Mouse (Mus musculus) hindbrain, postnatal 0 days (tissue): ENCODE data around the gene Gm10134. TPM values are rescaled to one million over a fixed set of nuclear protein-coding genes. Genes with fewer than 3 reads are reported as not detected.

Experiments
- ATAC-seq: fragments of 200-750 bp; cut with Nextera tagmentation; 2 replicates; pipeline ENCODE4 v1.8.0; 2017; ENCODE audit warnings: mild to moderate bottlenecking, moderate TSS enrichment, moderate library complexity
- DNase-seq: peaks from one replicate; pipeline ENCODE4 v3.0.0-alpha.2; 2015; ENCODE audit warnings: low spot score
- H3K27ac ChIP-seq: fragments of 300-500 bp; sonication (generic); 2 replicates; pipeline ENCODE4 v1.5.1; 2014; ENCODE audit warnings: mild to moderate bottlenecking
- H3K27me3 ChIP-seq: fragments of 300-500 bp; sonication (generic); 2 replicates; pipeline ENCODE4 v1.6.1; 2014; ENCODE audit warnings: low read length, mixed read lengths; ENCODE audit not compliant: insufficient read depth
- H3K36me3 ChIP-seq: fragments of 300-500 bp; sonication (generic); 2 replicates; pipeline ENCODE4 v1.6.1; 2014; ENCODE audit warnings: low read length, mixed read lengths; ENCODE audit not compliant: insufficient read depth
- H3K4me1 ChIP-seq: fragments of 300-500 bp; sonication (generic); 2 replicates; pipeline ENCODE4 v1.6.1; 2014; ENCODE audit warnings: antibody characterized with exemption, low read length, mixed read lengths; ENCODE audit not compliant: insufficient read depth
- H3K4me2 ChIP-seq: fragments of 300-500 bp; sonication (generic); 2 replicates; pipeline ENCODE4 v1.6.1; 2014; ENCODE audit warnings: low read depth, mild to moderate bottlenecking, low read length, moderate library complexity, mixed read lengths
- H3K4me3 ChIP-seq: fragments of 300-500 bp; sonication (generic); 2 replicates; pipeline ENCODE4 v1.5.1; 2014; ENCODE audit warnings: low read length
- H3K9ac ChIP-seq: fragments of 300-500 bp; sonication (generic); replicated peaks from 2 replicates; pipeline ENCODE4 v1.6.1; 2014; ENCODE audit warnings: mild to moderate bottlenecking, low read length, moderate library complexity, mixed read lengths
- H3K9me3 ChIP-seq: fragments of 300-500 bp; sonication (generic); 2 replicates; pipeline ENCODE4 v1.6.1; 2016; ENCODE audit warnings: low read length, mixed read lengths
- CTCF ChIP-seq: IDR thresholded peaks from 2 replicates; pipeline ENCODE4 v1.5.1; 2016; ENCODE audit warnings: antibody characterized with exemption, control low read depth, low read depth
- WGBS: fragments of 180-500 bp; shearing (Covaris S2); extraction: QIAGEN DNeasy Blood & Tissue Kit; methylation state at CpG from one replicate; pipeline ENCODE4 v1.1.7; 2014; 5-methylcytosine and 5-hydroxymethylcytosine counted together
- polyA plus RNA-seq: library from polyadenylated mRNA; unstranded; fragments of >200 nt; fragmentation: Nextera tagmentation; extraction: Ambion mirVana; gene quantifications from 2 replicates; pipeline ENCODE4 v1.2.1, GENCODE M21; 2015
- total RNA-seq: library from RNA; depleted of rRNA; stranded (reverse); fragments of >200 nt; gene quantifications from 2 replicates; pipeline ENCODE4 v1.2.3, GENCODE M21; 2014; rRNA removed

Gene Gm10134
- total and polyA plus RNA-seq, 2 experiments from 2014 or later = 4.8 TPM; not detected in 1

GRCm38 (mm10) chr2:28547237-28548172 lies 41.6 kb downstream of the Gm10134 start:
- H3K4me3 ChIP-seq = no peak overlapping the region
- no peaks in the 10 kb centered on the region for H3K4me1 ChIP-seq
- DNase-seq = peak; percentile 87
- no peaks in the 10 kb centered on the region for H3K9me3 ChIP-seq
- H3K27me3 ChIP-seq = no peaks in the 10 kb centered on the region
- H3K27ac ChIP-seq = peak overlapping the region; percentile 62; the same call in 1 of the 2 replicates
- H3K4me2 ChIP-seq = no peak overlapping the region
- 52% methylated on average over 11 of the region's 11 CpGs for WGBS
- H3K36me3 ChIP-seq = peaks cover 85% of the 10 kb centered on the region
- peak; percentile 98 for TF ChIP-seq CTCF
- peak; percentile 41 for ATAC-seq
- H3K9ac ChIP-seq = no peak overlapping the region

- H3K36me3 ChIP-seq = peaks cover 87% of the 10 kb centered on the region
- no peaks in the 10 kb centered on the region for H3K4me1 ChIP-seq
- no peaks in the 10 kb centered on the region for H3K27me3 ChIP-seq
- H3K4me2 ChIP-seq = no peak overlapping the region
- H3K27ac ChIP-seq = no peak overlapping the region
- H3K9me3 ChIP-seq = no peaks in the 10 kb centered on the region
- no peak for TF ChIP-seq CTCF
- H3K4me3 ChIP-seq = no peak overlapping the region
- 89% methylated on average over 13 of the region's 13 CpGs for WGBS
- DNase-seq (no peak), ATAC-seq (no peak)
- H3K9ac ChIP-seq = no peak overlapping the region
These were observed 43.3 kb downstream of the Gm10134 start for GRCm38 (mm10) chr2:28549157-28549556.

- TF ChIP-seq CTCF = no peak
- Histone ChIP-seq H3K4me1 (no peaks in the 10 kb centered on the region), H3K4me3 (no peak overlapping the region), H3K4me2 (no peak overlapping the region), H3K27ac (no peak overlapping the region), H3K27me3 (no peaks in the 10 kb centered on the region), H3K9ac (no peak overlapping the region), H3K36me3 (peaks cover 63% of the 10 kb centered on the region), H3K9me3 (no peaks in the 10 kb centered on the region)
- DNase-seq (no peak), ATAC-seq (no peak)
- 78% methylated on average over 5 of the region's 5 CpGs for WGBS
These were observed 46.4 kb downstream of the Gm10134 start for GRCm38 (mm10) chr2:28552301-28552700.

Other genes starting within 250 kb of the Gm10134 start
- 58.8 and 78.7 TPM in 2 replicates for gene Ppp1r26, start 59.3 kb upstream of the Gm10134 start, total RNA-seq
- gene Ppp1r26, start 59.3 kb upstream of the Gm10134 start, polyA plus RNA-seq = 10.4 and 11.2 TPM in 2 replicates
- gene 1700007K13Rik, start 39.8 kb upstream of the Gm10134 start, total RNA-seq = 2.8 and 8.6 TPM in 2 replicates
- 6.1 and 7.1 TPM in 2 replicates for gene 1700007K13Rik, start 39.8 kb upstream of the Gm10134 start, polyA plus RNA-seq
- 31.5 and 33.0 TPM in 2 replicates for gene Mrps2, start 38.0 kb upstream of the Gm10134 start, total RNA-seq
- 39.2 and 42.6 TPM in 2 replicates for gene Mrps2, start 38.0 kb upstream of the Gm10134 start, polyA plus RNA-seq
- gene Gbgt1, start 9.2 kb upstream of the Gm10134 start, total RNA-seq = 3.7 and 8.2 TPM in 2 replicates
- gene Gbgt1, start 9.2 kb upstream of the Gm10134 start, polyA plus RNA-seq = 1.5 and 1.7 TPM in 2 replicates
- gene Ralgds, start 7.0 kb downstream of the Gm10134 start, total RNA-seq = 263 and 266 TPM in 2 replicates
- gene Ralgds, start 7.0 kb downstream of the Gm10134 start, polyA plus RNA-seq = 74.6 and 76.8 TPM in 2 replicates
- gene Cel, start 57.3 kb downstream of the Gm10134 start, total RNA-seq = not detected in 2 replicates
- gene Cel, start 57.3 kb downstream of the Gm10134 start, polyA plus RNA-seq = not detected in 2 replicates
- 23.1 and 28.4 TPM in 2 replicates for gene Gtf3c5, start 77.7 kb downstream of the Gm10134 start, total RNA-seq
- gene Gtf3c5, start 77.7 kb downstream of the Gm10134 start, polyA plus RNA-seq = 27.4 and 29.5 TPM in 2 replicates
- gene Gfi1b, start 115.9 kb downstream of the Gm10134 start, total RNA-seq = not detected in 2 replicates
- not detected in 2 replicates for gene Gfi1b, start 115.9 kb downstream of the Gm10134 start, polyA plus RNA-seq
- gene Tsc1, start 135.1 kb downstream of the Gm10134 start, total RNA-seq = 33.9 and 42.3 TPM in 2 replicates
- gene Tsc1, start 135.1 kb downstream of the Gm10134 start, polyA plus RNA-seq = 20.0 and 22.7 TPM in 2 replicates
- gene Spaca9, start 193.6 kb downstream of the Gm10134 start, total RNA-seq = 0.89 TPM in 1 of 2 replicates, not detected in the other
- gene Spaca9, start 193.6 kb downstream of the Gm10134 start, polyA plus RNA-seq = 2.9 and 3.7 TPM in 2 replicates
- 0.58 and 1.6 TPM in 2 replicates for gene Ak8, start 194.1 kb downstream of the Gm10134 start, total RNA-seq
- 3.3 and 3.5 TPM in 2 replicates for gene Ak8, start 194.1 kb downstream of the Gm10134 start, polyA plus RNA-seq